Mouse (Mus musculus) liver, embryonic 13.5 days (tissue): Measurements from ENCODE around the gene Thada. TPM values are rescaled to one million over a fixed set of nuclear protein-coding genes. Genes with fewer than 3 reads are reported as not detected.

ENCODE experiments used
- ATAC-seq: fragments of 200-750 bp; cut with Nextera tagmentation; 2 replicates; pipeline ENCODE4 v1.8.0; 2017; ENCODE audit warnings: low read depth, mild to moderate bottlenecking, moderate number of reproducible peaks, moderate library complexity
- DNase-seq: peaks from one replicate; pipeline ENCODE4 v3.0.0; 2022
- H3K27ac ChIP-seq: fragments of 300-500 bp; sonication (generic); 2 replicates; pipeline ENCODE4 v1.5.1; 2015; ENCODE audit warnings: moderate library complexity, mild to moderate bottlenecking, inconsistent platforms
- H3K27me3 ChIP-seq: fragments of 300-500 bp; sonication (generic); 2 replicates; pipeline ENCODE4 v1.6.1; 2015; ENCODE audit warnings: mild to moderate bottlenecking, inconsistent platforms
- H3K36me3 ChIP-seq: fragments of 300-500 bp; sonication (generic); 2 replicates; pipeline ENCODE4 v1.6.1; 2015; ENCODE audit warnings: mild to moderate bottlenecking, inconsistent platforms
- H3K4me1 ChIP-seq: fragments of 300-500 bp; sonication (generic); replicated peaks from 2 replicates; pipeline ENCODE4 v1.6.1; 2015; ENCODE audit warnings: inconsistent platforms
- H3K4me2 ChIP-seq: fragments of 300-500 bp; sonication (generic); 2 replicates; pipeline ENCODE4 v1.6.1; 2015; ENCODE audit warnings: inconsistent platforms, mild to moderate bottlenecking, moderate library complexity
- H3K4me3 ChIP-seq: fragments of 300-500 bp; sonication (generic); replicated peaks from 2 replicates; pipeline ENCODE4 v1.5.1; 2015; ENCODE audit warnings: mild to moderate bottlenecking, inconsistent platforms
- H3K9ac ChIP-seq: fragments of 300-500 bp; sonication (generic); 2 replicates; pipeline ENCODE4 v1.6.1; 2015; ENCODE audit warnings: mild to moderate bottlenecking, inconsistent platforms
- H3K9me3 ChIP-seq: fragments of 300-500 bp; sonication (generic); replicated peaks from 2 replicates; pipeline ENCODE4 v1.6.1; 2016; ENCODE audit warnings: inconsistent platforms
- WGBS: fragments of 180-500 bp; shearing (Covaris S2); methylation state at CpG from one replicate; pipeline ENCODE4 v1.1.7; 2015; ENCODE audit not compliant: insufficient replicate concordance; 5-methylcytosine and 5-hydroxymethylcytosine counted together
- polyA plus RNA-seq: library from polyadenylated mRNA; unstranded; fragments of >200 nt; fragmentation: Nextera tagmentation; extraction: Ambion mirVana; gene quantifications from 2 replicates; pipeline ENCODE4 v1.2.1, GENCODE M21; 2015

The Thada gene
- polyA plus RNA-seq, 1 experiment from 2014 or later = 3.0 TPM

GRCm38 (mm10) chr17:84368213-84369014 lies 97.6 kb downstream of the Thada start:
- H3K36me3 ChIP-seq = peaks cover 14% of the 10 kb centered on the region
- WGBS = 85% methylated on average over 11 of the region's 11 CpGs
- DNase-seq = no peak

GRCm38 (mm10) chr17:84367663-84368062 lies 98.3 kb downstream of the Thada start:
- no peak for ATAC-seq
- Histone ChIP-seq H3K27me3 (no peaks in the 10 kb centered on the region), H3K27ac (no peak overlapping the region), H3K4me3 (no peak overlapping the region), H3K9me3 (no peaks in the 10 kb centered on the region), H3K36me3 (peaks cover 18% of the 10 kb centered on the region), H3K4me1 (peaks cover 8% of the 10 kb centered on the region), H3K9ac (no peak overlapping the region), H3K4me2 (no peak overlapping the region)
- WGBS = 76% methylated on average over 3 of the region's 3 CpGs
- no peak for DNase-seq

More at GRCm38 (mm10) chr17:84368213-84369014, 97.6 kb downstream of the Thada start:
- H3K27ac ChIP-seq = no peak overlapping the region
- no peaks in the 10 kb centered on the region for H3K9me3 ChIP-seq
- peaks cover 8% of the 10 kb centered on the region for H3K4me1 ChIP-seq
- no peaks in the 10 kb centered on the region for H3K27me3 ChIP-seq
- ATAC-seq = no peak
- H3K4me2 ChIP-seq = no peak overlapping the region
- no peak overlapping the region for H3K4me3 ChIP-seq
- no peak overlapping the region for H3K9ac ChIP-seq

- no peak for ATAC-seq
- Histone ChIP-seq H3K27me3 (no peaks in the 10 kb centered on the region), H3K9ac (no peak overlapping the region), H3K9me3 (no peaks in the 10 kb centered on the region), H3K27ac (no peak overlapping the region), H3K4me2 (no peak overlapping the region), H3K4me1 (peaks cover 8% of the 10 kb centered on the region), H3K4me3 (no peak overlapping the region), H3K36me3 (peaks cover 18% of the 10 kb centered on the region)
- WGBS = 77% methylated on average over 6 of the region's 6 CpGs
- DNase-seq = no peak
Observed at GRCm38 (mm10) chr17:84365791-84366301, 100.2 kb downstream of the Thada start.

GRCm38 (mm10) chr17:84365006-84365716 lies 100.8 kb downstream of the Thada start:
- H3K36me3 ChIP-seq = peaks cover 18% of the 10 kb centered on the region
- no peaks in the 10 kb centered on the region for H3K9me3 ChIP-seq
- WGBS = 68% methylated on average over 9 of the region's 9 CpGs
- no peak overlapping the region for H3K4me2 ChIP-seq
- no peak for DNase-seq
- H3K4me1 ChIP-seq = peaks cover 8% of the 10 kb centered on the region
- H3K27me3 ChIP-seq = no peaks in the 10 kb centered on the region
- H3K27ac ChIP-seq = no peak overlapping the region
- ATAC-seq = no peak
- H3K9ac ChIP-seq = no peak overlapping the region
- H3K4me3 ChIP-seq = no peak overlapping the region

DNA sequence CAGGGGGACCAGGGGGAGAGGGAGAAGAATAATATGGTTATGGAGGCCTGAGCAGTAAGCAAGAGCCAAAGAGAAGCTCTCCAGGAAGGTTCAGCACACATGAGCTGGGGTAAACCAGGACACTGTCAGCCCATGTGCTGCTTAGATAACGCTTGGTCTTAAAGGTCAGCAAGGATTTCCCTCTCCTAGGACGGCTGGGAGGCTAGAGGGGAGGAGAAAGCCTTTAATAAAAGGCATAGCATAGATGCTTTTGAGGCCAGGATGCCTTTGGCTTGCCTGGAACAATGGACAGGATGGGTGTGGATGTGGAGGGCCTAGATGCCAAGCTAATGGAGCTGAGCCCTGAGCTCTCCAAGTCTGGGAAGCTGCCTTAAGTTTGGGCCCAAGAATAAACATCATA lies 102.6 kb downstream of the Thada start:
- Histone ChIP-seq H3K36me3 (peaks cover 19% of the 10 kb centered on the region), H3K4me3 (no peak overlapping the region), H3K9me3 (no peaks in the 10 kb centered on the region), H3K4me1 (peaks cover 8% of the 10 kb centered on the region), H3K27me3 (no peaks in the 10 kb centered on the region), H3K27ac (no peak overlapping the region), H3K9ac (no peak overlapping the region), H3K4me2 (no peak overlapping the region)
- DNase-seq = no peak
- no peak for ATAC-seq
- 41% methylated on average over 2 of the region's 2 CpGs for WGBS

- Histone ChIP-seq H3K36me3 (peaks cover 18% of the 10 kb centered on the region), H3K9ac (no peak overlapping the region), H3K4me1 (peaks cover 8% of the 10 kb centered on the region), H3K4me2 (no peak overlapping the region), H3K27ac (no peak overlapping the region), H3K9me3 (no peaks in the 10 kb centered on the region), H3K27me3 (no peaks in the 10 kb centered on the region), H3K4me3 (no peak overlapping the region)
- DNase-seq (no peak), ATAC-seq (no peak)
- 83% methylated on average over 13 of the region's 13 CpGs for WGBS
Observed at GRCm38 (mm10) chr17:84362581-84363286, 103.3 kb downstream of the Thada start.

DNA sequence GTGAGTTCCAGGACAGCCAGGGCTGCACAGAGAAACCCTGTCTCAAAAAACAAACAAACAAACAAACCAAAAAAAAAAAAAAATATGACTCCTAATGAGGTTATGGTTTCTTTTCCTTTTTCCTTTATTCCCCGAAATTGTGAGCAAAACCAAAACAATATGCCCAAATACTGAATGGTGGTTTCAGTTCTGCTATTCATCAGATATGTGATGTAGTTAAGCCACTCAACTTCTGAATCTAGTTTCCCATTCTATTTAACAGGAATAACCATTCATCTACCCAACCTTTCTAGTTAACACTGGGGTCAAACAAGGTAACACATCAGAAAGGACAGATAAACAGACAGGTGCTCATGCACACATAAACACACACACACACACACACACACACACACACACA lies 105.0 kb downstream of the Thada start:
- Histone ChIP-seq H3K9ac (no peak overlapping the region), H3K4me2 (no peak overlapping the region), H3K4me1 (peaks cover 7% of the 10 kb centered on the region), H3K4me3 (no peak overlapping the region), H3K36me3 (peaks cover 19% of the 10 kb centered on the region), H3K27me3 (no peaks in the 10 kb centered on the region), H3K27ac (no peak overlapping the region), H3K9me3 (no peaks in the 10 kb centered on the region)
- DNase-seq (no peak), ATAC-seq (no peak)
- WGBS = 63% methylated on average over 1 of the region's 1 CpGs

DNA sequence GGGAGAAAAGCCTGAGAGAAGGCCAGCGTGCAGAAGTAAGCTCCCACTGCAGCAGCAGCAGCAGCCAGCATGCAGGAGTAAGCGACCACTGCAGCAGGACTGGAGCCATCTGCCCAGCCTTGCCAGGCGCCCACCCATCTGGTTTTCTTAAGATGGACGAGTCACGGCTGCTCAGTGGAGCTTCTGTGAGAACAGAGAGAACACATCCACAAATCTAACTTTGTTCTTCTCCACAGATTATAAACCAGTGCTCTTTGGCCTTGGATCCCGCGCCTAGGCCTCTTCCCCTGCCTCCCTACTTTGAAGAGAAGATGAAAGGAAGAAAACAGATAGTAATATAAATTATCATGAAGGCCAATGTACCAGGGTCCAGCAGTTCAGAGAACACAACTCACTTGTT lies 106.2 kb downstream of the Thada start:
- H3K36me3 ChIP-seq = peaks cover 20% of the 10 kb centered on the region
- H3K4me3 ChIP-seq = no peak overlapping the region
- no peaks in the 10 kb centered on the region for H3K9me3 ChIP-seq
- H3K4me2 ChIP-seq = no peak overlapping the region
- no peak overlapping the region for H3K9ac ChIP-seq
- ATAC-seq (no peak), DNase-seq (no peak)
- no peak overlapping the region for H3K27ac ChIP-seq
- H3K27me3 ChIP-seq = no peaks in the 10 kb centered on the region
- 90% methylated on average over 7 of the region's 7 CpGs for WGBS
- no peaks in the 10 kb centered on the region for H3K4me1 ChIP-seq

- no peak for DNase-seq
- Histone ChIP-seq H3K9me3 (no peaks in the 10 kb centered on the region), H3K36me3 (peaks cover 24% of the 10 kb centered on the region), H3K4me3 (no peak overlapping the region), H3K27me3 (no peaks in the 10 kb centered on the region), H3K4me1 (0 out of 2 replicates have a peak, but pooled peaks cover under 1% of the 10 kb centered on the region), H3K9ac (no peak overlapping the region), H3K27ac (no peak overlapping the region), H3K4me2 (no peak overlapping the region)
- ATAC-seq = no peak
- WGBS = 79% methylated on average over 10 of the region's 10 CpGs
Observed at GRCm38 (mm10) chr17:84358951-84359644, 106.9 kb downstream of the Thada start.

GRCm38 (mm10) chr17:84357776-84358175 lies 108.2 kb downstream of the Thada start:
- no peak for ATAC-seq
- H3K4me1 ChIP-seq = peaks cover 11% of the 10 kb centered on the region
- H3K4me2 ChIP-seq = no peak overlapping the region
- no peaks in the 10 kb centered on the region for H3K27me3 ChIP-seq
- H3K36me3 ChIP-seq = peaks cover 21% of the 10 kb centered on the region
- WGBS = 75% methylated on average over 8 of the region's 8 CpGs
- DNase-seq = no peak
- H3K27ac ChIP-seq = no peak overlapping the region
- H3K9ac ChIP-seq = no peak overlapping the region
- H3K9me3 ChIP-seq = no peaks in the 10 kb centered on the region
- no peak overlapping the region for H3K4me3 ChIP-seq
